Mouse (Mus musculus) adrenal gland (tissue): ENCODE measurements around the gene Atp2a3.

Experiments
- intact Hi-C: fragments of 180-260 bp; cut with DNase I; formaldehyde crosslinking; loops from one replicate; pipeline ENCODE4 v1.15.1; 2025
- long read RNA-seq, 2 experiments: library from polyadenylated mRNA; unstranded; transcript quantifications; one replicate each; pipeline ENCODE4 v2.0.0; 2020; ENCODE audit warnings: borderline replicate concordance in 1 of 2; ENCODE audit not compliant: insufficient replicate concordance in 1 of 2

The Atp2a3 gene
- long read RNA-seq, experiment 1, partial matches to known transcripts = 2 of 2 reads
- long read RNA-seq, experiment 1, other reads (novel, unspliced or antisense) = 0 of 2 reads
- long read RNA-seq, experiment 2, partial matches to known transcripts = 1 of 1 reads
- long read RNA-seq, experiment 2, other reads (novel, unspliced or antisense) = 0 of 1 reads

DNA sequence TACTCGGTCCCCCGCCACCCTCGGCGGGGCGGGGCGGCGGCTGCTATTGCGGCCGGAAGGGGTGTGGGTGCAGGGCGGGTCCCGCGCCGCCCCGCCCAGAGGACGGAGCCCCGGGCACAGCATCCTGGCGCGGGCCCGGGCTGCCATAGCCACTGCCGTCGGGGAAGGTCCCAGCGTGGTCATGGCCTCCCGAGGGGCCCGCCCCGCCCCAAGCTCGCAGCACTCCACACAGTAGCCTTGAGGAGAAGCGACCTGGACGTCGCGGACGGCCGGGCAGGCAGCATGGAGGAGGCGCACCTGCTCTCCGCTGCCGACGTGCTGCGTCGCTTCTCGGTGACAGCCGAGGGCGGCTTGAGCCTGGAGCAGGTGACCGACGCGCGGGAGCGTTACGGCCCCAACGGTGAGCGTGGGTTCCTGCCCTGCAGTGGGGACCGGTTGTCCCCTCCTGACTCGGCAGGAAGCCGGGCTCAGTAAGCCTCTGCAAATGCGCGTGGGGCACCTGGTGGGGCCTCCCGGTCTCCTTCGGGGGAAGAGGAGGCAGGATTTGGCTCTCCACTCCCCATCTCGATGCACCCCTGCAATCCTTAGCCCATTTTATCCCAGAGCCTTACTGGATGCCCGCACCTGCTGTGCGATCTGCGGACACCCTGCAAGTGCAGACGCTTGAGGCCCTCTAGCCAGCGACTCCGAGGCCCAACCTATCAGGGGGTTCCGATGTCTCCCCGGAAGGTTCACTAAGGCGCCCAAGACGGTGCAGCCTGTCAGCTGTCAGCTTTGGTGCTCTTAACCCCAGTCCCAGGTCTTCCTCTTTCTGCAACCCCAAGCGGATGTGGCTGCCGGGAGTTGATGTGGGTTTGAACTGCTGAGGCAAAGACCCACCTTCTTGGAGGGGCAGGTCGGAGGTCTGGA, at the start of gene Atp2a3:
TSS of gene Atp2a3 (plus strand) at position 98 of the 909 bp plus-strand sequence.
- intact Hi-C loops = no loop called here

DNA sequence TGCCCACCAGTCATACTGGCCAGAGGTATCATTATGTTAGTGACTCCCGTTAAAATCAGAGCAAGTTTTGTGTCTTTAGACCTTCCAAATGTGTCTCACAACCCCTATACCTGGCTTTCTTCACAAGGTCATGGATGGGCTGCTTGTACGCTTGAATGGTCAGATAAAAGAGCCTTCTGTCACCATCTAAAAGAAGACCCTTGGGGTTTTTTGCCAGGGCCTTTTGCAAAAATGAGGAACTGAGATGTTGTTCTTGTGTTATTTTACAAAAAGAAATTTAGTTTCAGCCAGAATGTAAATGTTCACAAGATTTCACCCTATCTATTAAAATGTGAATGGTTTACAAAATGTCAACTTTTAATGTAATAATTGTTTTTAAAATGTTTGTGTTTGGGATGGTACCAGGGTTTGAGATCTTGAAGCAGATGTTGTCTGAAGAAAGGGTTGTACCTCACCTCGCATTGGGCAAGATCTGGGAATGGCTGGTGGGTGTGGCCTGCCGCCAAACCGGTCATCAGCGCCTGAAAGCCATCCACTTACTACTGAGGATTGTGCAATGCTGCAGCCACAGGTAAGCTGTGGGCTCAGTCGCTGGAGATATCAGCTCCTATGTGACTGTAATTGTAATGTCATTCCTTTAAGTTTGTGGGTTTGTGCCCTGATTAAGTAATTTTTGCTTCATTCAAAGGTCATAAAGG, 43.5 kb upstream of the Atp2a3 start:
- intact Hi-C loops = no loop called here

DNA sequence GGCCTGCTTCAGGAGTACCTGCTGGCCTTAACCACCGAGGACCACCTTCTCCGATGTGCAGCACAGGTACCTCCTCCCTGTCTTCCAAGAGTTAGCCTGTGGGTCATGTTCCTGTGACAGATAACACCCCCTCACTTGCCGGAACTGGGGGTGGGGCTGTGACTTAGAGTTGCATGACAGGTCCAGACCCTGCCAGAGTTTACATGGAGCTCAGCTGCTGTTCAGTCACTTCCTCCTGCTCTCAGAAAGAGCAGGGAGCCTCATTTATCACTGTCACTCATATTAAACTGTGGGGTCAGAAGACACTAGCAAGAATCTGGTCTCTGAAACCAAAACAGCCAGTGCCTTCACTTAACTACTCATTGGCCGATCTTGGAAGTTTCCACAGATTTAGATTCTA, 37.9 kb upstream of the Atp2a3 start:
- intact Hi-C loops = no loop called here

DNA sequence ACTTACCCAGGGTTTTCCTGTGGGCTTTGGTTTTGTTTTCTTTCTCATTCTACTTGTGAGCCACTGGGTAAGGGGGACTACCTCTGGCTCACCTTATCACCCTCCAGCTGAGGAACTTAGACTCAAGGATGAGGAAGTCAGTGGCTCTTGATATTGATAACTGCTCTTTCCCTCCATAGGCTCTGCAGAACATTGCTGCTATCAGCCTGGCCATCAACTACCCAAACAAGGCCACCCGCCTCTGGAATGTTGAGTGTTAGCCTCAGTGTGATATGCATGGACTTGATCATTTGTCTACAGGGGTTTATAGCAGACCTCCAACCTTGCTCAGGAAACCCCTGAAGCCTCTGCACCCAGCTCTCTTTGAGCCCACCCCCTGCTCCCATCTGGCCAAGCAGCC, 36.5 kb upstream of the Atp2a3 start:
- intact Hi-C loops = no loop called here

DNA sequence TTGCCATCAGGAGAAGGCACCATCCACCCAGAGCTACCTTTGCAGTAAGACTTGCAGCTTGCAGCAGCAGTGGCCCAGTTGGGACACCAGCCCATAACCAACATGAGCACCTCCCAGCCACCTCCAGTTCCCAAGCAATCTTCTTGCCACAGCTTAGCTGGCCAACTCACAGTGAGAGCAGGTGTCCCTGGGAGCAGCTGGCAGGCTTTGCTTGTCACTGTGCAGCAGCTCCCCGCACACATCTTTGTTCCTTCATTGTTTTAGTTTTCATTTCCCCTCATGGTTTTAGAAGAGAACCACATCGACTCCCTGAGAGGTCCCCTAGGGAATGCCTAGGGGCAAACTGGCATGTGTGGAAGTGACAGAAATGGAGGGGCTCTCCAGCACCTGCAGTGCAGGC, 35.9 kb upstream of the Atp2a3 start:
- intact Hi-C loops = loop anchor here (5.0 kb wide), 1 partner anchor 57 kb away; no protein-coding TSS in a partner anchor

DNA sequence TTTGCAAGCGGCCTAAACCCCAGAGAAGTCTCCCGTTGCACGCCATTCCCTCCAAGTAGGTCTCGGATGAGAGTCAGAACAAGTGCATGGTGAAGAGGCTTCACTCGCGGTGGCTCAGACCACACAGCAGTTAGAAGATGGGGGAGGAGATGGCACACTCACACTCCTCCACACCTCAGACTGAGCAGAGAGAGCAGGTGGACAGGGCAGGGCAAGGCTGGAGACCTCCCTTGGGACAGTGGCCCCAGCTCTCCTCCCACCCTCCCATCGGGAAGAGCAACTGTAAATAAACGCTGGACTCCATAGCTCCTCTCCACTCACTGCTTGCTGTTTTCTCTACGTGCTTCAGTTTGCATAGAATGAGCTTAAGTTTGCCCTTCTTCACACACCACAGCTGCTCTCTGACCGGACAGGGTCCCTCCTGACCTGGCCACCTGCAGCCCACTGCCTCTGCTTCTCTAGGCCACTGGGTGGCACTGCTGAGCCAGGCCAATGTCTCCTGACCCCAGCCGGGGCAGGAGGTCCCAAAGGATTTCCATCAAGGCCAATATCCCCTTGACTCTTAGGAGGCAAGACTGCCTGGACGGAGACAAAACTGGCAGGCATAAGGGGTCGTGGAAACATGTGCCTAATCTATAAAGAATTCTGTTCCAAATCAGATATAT, 34.6 kb upstream of the Atp2a3 start:
- intact Hi-C loops = loop anchor here (1.0 to 5.0 kb wide), 2 partner anchors 56 to 75 kb away; no protein-coding TSS in a partner anchor

DNA sequence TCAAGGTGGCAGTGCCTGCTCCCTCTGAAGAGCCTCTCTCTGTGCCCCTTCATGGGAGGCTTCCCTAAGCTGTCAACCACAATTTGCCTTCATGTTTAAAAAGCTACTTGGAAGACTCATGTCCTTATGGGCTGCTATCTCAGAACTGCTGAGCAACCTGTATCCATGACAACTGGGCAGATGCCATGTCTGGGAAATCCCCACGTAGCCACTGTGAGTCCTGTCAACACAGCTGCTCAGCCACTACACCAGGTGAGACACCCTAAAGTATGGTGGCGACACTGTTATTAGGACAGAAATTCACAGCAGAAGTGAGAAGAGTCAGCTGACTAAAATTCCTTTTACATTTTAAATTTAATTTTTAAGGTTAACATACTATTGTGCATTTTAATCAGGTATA, 32.5 kb upstream of the Atp2a3 start:
- intact Hi-C loops = loop anchor here (5.0 kb wide), 1 partner anchor 54 kb away; no protein-coding TSS in a partner anchor

DNA sequence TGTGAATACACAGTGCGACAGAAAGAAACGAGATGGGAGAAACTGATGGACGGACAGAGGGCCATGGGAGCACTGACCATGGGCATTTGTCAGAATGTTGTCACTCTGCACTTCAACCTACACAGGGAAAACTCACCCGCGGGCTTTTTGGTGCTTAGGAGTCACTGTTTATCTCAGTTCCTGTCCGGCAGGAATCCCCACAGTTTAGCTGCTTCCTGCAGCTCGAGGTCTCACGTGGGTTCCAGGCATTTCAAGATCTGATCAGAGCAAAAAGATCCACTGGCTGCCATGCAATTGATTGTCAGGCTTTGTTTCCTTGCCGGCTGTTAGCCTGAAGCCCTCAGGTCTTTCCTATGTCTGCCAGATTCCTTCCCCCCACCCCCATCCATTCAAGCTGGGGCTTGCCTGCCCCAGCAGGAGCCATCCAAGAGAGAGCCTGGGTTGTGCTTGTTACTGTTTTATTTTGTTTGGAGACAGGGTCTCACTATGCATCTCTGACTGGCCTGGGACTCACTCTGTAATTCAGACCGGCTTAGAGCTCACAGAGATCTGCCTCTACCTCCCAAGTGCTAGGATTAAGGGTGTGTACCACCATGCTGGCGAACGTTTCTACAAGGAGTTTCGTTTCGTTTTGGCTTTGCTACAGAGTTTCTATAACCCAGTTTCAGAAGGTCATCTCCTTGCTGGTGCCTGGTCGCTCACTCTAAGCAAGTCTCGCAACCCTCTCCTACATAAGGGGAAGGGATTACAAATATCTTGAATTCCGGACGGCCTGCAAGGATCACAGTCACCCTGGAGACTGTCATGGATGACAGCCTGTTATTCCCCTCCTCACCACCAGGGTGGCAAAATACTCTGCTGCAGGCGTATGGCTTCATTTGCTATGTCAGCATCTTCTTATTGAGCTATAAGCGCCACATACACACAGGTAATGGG, 20.5 kb upstream of the Atp2a3 start:
- intact Hi-C loops = loop anchor here (2.0 to 5.0 kb wide), 2 partner anchors 18 to 42 kb away; no protein-coding TSS in a partner anchor

DNA sequence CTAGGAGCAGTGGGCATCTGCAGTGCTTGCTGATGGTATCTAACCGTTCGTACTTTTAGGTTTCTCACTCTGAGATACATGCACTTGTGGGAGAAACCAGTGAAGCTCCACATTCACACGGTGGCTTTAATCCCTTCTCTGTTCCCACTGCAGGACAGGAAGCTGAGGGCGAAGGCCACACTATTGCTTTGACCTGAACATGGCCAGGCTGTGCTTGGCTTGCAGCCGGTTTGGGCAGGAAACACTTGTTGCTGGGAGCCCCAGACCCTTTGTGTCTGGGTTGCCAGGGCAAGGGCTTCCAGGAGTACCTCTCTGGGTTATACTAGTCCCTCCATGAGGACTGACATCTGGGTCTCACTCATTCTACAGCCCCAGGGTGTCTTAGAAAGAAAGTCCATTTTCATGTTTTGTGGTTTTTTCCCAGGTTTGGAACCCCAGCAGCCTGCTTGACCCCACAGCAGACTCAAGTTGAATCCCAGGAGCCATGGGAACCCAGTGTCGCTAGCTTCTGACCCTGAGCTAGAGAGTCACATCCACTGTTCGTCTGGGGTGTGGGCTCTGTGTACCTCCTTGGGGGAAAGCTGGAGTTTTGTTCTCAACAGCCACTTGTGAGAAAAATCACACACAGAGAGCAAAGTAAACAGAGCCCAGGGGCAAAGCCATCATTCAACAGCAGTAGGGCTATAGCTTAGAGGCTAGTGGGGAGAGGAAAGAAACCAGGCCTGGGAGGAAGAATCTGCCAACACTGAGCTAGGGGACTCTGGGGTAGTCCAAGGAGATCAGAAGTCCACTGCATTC, 15.8 kb upstream of the Atp2a3 start:
- intact Hi-C loops = loop anchor here (5.0 kb wide), 1 partner anchor 37 kb away; no protein-coding TSS in a partner anchor

DNA sequence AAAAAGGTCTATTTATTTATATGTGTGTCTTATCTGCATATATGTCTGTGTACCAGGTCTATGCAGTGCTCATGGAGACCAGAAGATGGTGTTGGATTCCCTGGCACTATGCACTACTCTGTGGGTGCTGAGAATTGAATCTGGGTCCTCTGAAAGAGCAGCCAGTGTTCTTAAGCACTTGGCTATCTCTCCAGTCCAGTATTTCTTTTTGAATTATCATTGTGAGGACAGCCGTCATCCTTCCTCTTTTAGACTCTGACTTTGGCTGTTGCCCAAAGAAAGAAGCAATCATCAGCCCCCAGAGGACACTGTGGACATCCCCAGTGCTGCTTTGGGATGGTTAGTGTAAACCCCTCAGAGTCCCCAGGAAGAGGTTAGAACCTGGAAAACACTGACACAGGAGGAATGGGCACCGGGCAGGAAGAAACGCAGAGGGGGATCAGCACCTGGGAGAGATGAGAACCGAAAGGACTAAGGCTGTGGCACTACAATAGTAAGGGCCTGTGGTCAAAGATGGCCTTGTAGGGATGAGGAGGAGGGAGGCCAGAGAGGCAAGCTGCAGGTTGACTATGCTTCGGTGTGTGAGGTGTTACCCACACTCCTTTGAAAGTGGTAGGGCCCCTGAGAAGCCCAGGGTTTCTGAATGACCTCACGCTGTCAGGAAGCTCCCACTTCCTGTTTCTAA, 15.0 kb upstream of the Atp2a3 start:
- intact Hi-C loops = no loop called here

DNA sequence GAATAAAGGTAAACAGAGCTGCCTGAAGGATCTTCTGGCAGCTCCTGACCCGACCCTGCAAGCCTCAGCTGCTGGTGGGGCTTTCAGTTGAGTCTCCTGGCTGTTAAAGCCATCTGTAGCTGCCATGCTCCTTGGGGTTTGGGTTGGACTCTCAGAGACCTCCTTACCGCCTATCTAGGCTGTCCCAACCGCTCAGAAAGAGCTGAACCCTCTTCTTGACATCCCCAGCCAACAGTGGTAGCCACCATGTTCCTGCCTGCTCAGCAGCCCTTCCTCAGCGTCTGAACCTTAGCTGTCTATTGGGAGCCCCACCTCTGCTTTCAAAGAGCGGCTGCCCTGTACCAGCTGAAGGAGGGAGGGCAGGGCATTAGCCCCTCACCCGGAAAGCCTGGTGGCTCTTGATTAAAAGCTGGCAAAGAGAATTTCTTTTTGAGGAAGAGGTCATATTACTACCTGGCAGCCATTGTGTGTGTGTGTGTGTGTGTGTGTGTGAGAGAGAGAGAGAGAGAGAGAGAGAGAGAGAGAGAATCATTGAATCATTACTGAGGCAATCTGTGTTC, 14.3 kb upstream of the Atp2a3 start:
- intact Hi-C loops = no loop called here

DNA sequence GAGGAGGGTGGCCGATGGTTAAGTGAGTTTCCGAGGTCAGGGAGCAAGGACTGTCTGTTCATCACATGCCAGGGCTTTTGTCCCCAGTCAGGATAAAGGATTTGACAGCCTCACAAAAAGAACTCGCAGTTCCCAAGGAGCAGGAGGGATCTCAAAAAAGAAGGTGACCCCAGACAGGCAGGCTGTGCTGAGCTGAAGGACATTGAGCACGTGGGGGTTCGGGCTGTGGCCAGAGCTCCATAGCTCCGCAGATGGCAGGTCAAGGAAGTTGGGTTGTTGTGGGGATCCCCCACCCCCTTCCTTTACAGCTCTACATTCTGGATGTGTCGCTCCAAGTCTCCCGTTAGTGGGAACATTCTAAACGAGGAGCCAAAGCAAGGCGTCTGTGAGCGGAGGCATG, 13.1 kb upstream of the Atp2a3 start:
- intact Hi-C loops = no loop called here

DNA sequence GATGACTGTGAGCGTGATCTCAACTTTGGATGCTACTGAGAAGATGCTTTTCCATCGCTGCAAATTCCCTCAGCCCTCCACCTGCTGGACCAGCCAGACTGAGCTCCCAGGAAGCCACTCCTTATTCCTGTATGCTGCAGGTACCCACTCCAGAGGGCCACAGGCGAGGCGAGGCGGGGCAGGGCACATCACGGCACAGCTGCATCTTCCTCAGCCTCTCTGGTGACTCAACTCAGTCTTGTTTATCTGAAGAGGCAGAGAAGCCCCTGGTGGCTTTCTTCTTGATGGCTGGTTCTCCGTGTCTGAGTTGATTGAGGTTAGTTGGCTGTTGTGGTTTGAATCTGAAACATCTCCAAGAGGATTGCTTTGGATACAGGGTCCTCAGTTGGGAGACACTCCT, 12.7 kb upstream of the Atp2a3 start:
- intact Hi-C loops = no loop called here

DNA sequence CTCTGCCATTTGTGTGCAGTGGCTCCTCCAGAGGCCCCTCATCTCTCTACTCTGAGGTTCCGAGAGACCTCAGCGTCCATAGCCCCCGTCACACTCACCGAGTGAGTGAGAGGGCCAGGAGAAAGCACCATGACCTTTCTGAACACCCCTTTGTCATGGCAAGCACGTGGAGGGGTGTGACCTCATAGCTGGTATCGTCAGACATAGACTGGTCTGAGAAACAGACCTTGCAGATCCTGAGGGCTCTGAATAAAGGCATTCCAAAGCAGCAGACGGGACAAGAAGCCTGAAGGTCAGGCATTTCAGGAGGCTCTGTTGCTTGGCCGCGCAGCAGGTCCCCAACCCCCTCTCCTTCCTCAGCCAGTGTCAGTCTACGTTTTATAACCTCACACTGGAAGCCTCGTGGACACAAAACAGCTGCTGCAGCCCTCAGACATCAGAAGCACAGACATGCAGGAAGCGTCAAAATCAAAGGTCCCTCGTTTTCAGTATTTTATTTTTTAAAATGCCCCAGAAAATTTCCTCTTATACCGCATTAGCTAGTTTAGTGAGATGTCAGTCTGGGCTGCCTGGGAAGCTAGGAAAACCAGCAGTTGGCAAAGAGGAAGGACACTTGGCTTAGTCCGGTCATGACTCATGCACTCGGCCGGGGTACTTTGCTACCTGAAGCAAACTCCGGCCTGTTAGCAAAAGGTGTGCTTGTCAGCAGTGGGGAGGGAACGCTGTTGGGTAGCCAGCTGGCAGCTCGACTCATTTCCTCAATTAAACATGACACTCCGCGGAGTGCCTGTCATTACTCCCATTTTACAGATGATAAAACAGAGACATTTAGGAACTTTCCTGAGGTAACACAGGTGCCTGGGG, 9.6 kb upstream of the Atp2a3 start:
- intact Hi-C loops = no loop called here

DNA sequence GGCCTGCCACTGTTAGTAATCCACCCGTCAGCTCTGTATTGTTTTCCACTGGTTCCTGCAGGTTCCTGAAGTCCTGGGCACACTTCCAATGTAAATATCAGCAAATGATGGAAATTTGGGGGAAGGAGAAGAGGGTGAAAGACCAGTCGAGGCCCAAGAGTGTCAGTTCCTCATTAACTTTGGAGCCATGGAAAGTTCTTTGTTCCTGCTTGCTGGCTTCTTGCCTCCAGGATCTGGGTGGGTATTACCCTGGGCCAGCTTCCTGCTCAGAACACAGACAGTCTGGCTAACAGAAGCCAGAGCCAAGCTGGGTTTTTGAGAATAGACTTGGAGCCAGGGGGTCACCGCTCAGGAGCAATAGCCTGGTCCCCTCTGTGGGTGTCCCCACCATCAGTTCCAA, 8.7 kb upstream of the Atp2a3 start:
- intact Hi-C loops = no loop called here

DNA sequence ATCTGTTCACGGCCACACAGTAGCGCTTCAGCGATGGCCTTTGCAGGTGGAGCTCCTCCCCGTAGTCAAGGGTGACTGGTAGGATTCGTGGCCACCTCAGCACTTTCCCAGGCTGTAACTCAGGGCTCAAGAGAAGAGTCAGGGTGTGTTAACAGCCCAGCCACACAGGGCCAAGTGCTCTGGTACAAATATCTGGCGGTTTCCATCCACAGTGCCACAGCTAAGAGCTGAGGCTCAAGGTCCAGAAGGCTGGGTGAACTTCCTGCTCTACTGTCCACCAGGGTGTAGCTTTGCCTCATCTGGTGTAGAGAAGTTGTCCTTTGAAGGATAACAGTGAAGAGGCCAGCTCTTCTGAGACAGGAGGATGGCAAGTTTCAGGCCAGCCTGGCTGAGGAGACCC, 8.3 kb upstream of the Atp2a3 start:
- intact Hi-C loops = no loop called here

DNA sequence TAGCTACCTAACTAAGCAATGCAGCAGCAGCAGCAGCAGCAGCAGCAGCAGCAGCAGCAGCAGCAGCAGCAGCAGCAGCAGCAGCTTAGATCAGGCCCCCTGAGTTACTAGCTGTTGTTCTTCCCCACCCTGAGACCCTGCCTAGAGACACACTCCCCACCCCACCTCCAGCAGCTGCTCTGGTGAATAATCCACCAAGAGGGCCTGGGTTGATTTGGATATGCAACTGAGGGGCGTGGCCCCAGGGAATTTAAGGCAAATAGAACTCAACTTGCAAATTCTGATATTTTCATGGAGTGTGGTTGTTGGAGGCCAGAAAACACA, 7.9 kb upstream of the Atp2a3 start:
- intact Hi-C loops = no loop called here
